Mouse (Mus musculus) left cerebral cortex, postnatal 25 days (tissue): ENCODE results near the gene Zfp219. TPM values are rescaled to one million over a fixed set of nuclear protein-coding genes. Genes with fewer than 3 reads are reported as not detected.
"Not testable (repeated sequence)": the region's sequence is repeated elsewhere in the genome, so short reads cannot be mapped to it uniquely, and the experiment has no call there.

Source experiments
- DNase-seq, 2 experiments: peaks; one replicate each; pipeline ENCODE4 v3.0.0; 2022; ENCODE audit warnings: low spot score in 2 of 2, mixed read lengths in 1 of 2
- intact Hi-C: fragments of 180-260 bp; cut with DNase I; formaldehyde crosslinking; loops from one replicate; pipeline ENCODE4 v1.15.1; 2025
- total RNA-seq, 2 experiments: library from RNA; stranded (reverse); gene quantifications; 2 replicates each; pipeline ENCODE4 v1.2.3; 2021

Gene Zfp219
- 10 to 100 TPM; 32.0 to 36.3 TPM for total RNA-seq

DNA sequence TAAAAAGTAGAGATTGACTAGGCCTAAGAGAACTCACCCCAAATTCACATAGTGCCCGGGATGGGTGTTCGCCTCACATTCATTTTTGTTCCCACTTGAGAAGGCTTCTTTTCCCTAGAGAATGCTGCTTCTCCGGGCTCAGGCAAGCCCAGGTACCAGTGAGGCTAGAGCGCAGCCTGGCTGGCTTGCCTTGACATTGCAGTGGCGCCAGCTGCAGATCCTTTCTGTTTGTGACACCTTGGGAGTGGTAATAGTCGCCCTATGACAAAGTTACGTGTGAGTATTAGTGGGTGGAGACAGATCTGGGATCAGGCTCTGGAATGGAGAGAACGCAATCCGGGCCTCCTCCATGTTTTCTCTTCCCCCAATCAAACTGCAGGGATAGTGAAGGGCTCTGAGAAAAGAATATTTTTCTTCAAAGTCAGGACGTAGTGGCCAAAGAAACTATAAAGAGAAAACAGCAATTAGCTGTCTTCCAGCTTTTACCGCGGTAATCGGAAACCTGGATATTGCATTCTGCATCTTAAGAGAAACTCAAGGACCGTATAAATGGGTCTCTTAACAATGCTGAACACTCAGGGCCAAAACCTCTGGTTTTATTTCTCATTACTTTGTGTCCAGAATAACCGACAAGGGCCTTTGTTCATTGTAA is at the start of gene Zfp219:
Gene Zfp219 (minus strand): TSS at position 248 of the 652 bp plus-strand sequence.
- peak; percentile 71 to 78 for DNase-seq
- intact Hi-C loops = loop anchor here (2.0 to 5.0 kb wide), 3 partner anchors 84 to 138 kb away; partner anchors contain the start of genes Hnrnpc and Mettl17

DNA sequence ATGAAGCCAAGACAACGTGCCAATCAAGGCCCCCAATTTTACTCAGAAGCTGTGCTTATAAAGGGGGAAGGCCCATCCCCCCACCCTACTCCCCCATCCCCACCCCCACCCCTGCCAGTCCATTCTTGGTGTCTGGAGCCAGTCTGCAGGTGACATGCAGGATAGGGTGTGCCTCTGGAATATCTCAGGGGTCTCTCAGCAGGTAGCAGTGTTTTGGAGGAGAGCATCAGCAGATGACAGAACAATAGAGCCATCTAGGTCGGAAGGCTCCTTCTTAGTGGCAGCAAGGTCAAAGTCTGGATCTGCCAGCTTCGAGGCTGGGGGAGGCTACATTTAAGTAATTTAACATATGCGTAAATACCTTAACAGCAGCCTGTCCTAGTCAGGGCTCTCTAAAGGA is 45.6 kb upstream of the Zfp219 start:
- no peak for DNase-seq
- intact Hi-C loops = no loop called here

DNA sequence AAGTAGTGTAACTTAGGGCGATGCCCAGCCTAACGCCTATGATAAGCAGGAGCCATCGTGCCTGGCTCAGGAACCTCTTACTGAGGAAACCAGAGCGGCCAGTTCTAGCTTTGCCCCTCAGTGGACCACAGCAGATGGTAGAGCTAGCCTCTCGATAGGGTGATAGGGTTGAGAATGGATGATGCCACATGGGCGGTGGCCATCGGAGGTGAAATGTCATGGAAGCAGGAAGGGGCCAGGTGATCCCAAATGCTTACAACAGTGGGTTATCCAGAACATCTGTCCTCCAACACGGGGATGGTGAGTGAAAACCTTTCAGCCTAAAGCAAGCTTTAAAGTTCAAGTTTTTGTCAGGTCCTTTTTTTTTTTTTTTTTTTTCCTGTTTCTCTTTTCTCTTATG is 41.3 kb upstream of the Zfp219 start:
- no peak for DNase-seq
- intact Hi-C loops = no loop called here

DNA sequence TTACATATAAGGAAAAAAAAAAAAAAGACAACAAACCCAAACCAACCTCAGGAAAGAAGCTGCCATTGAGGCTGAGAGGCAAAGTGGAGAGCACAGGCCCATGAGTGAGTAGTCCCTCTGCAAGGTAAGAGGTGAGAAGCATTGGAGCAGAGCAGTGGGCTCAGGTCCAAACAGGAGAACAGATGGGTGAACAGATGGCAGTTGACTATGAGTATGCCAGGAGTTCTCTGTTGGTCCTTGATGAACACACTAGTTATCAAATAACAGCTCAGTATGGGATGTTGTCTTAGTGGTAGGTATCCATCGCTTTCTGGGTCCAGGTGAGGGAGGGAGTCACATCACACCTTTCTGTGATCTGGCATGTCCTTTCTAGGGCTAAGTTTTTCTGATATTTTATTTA is 40.3 kb upstream of the Zfp219 start:
- intact Hi-C loops = no loop called here
- DNase-seq = peak in 1 of 2 experiments; percentile 26

DNA sequence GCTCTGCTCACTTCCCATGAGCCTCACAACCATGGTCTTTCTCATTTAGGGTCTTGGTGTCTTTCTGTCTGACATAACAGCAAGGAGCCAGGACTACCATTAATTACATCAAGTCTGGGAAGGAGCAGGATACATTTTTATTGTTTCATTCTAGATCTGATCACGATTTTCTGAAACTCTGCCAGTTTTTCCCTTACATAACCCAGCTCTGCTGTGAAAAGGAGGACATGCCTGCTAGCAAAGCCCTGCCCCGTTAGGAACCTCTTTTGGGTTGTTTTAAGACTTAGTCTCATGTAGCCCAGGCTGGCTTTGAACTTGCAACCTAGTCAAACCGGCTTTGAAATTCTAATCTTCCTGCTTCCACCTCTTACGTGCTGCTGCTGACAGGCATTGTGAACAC is 39.4 kb upstream of the Zfp219 start:
- intact Hi-C loops = no loop called here
- no peak for DNase-seq

DNA sequence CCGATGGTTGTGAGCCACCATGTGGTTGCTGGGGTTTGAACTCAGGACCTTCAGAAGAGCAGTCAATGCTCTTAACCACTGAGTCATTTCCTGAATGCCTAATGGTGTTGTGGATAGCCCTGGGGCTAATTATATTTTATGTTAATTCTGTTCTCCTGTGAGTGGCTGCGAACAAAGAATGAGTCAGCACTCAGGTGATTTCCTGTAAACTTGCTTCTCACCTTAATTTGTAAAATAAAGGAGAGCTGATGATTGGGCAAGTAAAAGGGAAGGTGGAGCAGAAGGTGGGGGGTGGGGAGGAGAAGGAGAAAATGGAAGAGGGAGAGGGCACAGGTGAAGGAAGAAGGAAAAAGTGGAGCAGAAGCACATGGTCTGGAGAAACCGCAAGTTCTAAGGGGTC is 32.2 kb upstream of the Zfp219 start:
- intact Hi-C loops, DNase-seq: not testable (repeated sequence)

DNA sequence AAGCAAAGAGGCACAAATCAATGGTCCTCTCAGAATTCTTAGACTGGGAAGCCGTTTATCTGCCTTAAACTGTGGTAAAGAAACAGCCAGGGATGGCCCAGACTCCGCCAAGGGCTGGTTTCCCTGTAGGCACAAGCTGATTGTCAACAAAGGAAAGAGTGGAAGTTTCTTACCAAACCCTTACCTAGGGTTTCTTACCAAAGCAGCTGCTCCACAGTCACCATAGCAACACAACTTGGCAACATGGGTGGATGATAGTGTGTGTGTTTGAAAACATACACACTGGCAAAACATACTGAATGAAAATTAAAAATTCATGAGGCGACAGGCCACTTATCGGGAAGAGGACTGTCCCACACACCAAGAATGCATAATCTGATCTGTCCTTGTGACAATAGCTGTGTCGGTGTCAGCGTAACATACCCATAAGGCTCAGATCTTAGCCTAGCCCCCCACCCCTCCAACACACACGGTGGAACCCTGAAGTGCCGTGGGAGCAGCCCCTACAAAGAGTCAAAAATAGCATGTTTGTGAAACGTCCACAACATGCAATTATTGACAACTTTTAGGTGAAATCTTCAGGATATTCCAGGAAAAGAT is 25.5 kb upstream of the Zfp219 start:
- no peak for DNase-seq
- intact Hi-C loops = no loop called here

DNA sequence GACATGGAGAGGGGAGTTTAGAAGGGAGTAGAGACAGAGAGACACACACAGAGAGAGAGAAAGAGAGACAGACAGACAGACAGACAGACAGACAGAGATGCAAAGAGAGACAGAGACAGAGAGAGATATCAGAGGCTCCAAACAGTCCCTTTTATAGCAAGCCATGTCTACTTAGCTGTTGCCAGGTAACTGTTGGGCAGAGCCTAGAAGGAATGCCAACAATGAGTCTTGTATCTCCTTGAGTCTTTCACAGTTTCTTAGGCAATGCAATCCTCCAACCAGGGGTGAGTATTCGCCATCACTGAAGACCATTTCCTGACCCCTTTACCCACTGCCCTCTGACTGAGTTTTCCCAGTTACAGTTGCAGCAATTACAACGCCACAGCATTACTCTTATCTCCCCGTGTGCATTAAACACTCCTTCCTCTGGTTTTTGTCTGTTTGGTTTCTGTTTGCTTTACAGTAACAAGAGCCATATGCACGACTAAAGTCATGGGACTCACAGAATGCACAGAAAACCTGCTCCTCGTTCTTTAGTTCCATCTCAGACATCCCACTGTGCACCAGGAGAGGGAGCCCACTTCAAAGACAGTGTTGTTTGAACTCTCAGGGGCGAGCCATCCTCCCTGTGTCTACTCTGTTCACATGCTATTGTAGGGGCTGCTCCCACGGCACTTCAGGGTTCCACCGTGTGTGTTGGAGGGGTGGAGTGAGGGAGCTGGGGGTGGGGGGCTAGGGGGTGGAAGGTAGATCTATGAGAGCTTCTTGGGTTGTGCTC is 24.6 kb upstream of the Zfp219 start:
- intact Hi-C loops = no loop called here
- DNase-seq = peak in 1 of 2 experiments; percentile 14

DNA sequence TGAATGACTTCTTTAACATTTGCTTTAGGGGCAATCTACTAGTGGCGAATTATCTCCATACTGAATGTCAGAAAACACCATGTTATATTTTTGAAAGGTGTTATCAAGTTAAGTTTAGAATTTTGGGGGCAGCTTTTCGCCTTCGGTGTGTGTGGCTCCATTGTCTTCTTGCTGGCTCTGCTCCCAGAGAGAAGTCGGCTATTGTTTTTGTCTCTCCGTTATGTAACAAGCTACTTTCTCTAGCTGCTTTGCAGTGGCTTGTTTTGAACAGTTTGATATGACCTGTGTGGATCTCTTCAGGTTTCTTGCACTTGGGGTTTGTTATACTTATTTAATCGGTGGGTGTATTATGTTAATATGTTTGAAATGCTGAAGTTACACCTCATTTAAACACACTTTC is 22.9 kb upstream of the Zfp219 start:
- DNase-seq = peak in 1 of 2 experiments; percentile 46
- intact Hi-C loops = no loop called here

DNA sequence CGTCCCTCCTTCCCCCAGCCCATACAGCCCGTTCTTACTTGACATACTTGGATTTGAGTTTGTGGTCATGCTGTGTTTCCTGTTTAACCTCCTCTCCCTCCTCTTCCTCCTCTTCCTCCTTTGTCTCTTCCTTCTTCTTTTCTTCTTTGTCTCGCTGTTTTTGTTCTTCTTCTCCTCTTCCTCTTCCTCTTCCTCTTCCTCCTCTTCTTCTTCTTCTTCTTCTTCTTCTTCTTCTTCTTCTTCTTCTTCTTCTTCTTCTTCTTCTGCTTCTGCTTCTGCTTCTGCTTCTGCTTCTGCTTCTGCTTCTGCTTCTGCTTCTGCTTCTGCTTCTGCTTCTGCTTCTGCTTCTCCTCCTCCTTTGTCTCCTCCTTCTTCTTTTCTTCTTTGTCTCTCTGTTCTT is 21.8 kb upstream of the Zfp219 start, which contains the start of gene Olfr221:
Gene Olfr221 (minus strand): TSS at position 101 of the 400 bp plus-strand sequence.
- DNase-seq, intact Hi-C loops: not testable (repeated sequence)

DNA sequence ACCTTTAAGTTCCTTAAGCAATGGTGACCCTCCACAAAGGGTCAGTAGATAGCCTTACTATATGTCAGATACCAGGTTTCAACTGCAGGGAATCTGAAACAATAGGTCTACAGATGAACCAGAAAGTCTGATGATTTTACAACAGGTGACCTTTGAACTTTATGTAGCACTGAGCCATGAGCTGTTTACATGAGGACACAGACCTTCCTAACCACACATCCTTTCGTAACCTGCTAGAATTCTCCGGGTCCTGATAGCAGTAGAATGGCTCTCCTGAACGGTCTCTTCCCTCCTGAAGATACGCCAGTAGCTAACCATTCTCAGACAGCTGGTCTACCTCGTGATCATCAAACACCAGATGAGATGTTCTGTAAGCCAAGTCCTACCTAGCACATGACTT is 18.8 kb upstream of the Zfp219 start:
- intact Hi-C loops = no loop called here
- DNase-seq = no peak

DNA sequence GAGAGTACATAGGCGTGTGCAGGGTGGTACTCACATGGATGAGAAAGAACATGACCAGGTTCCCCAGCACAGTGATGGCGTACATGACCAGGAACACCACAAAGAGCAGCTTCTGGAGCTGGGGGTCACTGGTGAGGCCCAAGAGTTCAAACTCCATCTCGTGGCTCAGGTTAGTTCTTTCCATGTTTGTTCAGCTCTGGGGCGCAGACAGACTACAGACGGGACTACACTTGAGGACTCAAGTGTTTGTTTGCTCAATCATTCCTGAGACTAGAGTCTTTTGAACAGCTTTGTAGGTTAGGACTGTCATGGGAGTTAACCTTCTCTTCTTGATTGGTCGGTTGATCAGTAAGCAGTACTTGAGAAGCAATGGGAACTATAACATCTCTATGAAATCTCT is 15.4 kb upstream of the Zfp219 start:
- intact Hi-C loops = no loop called here
- DNase-seq = no peak

DNA sequence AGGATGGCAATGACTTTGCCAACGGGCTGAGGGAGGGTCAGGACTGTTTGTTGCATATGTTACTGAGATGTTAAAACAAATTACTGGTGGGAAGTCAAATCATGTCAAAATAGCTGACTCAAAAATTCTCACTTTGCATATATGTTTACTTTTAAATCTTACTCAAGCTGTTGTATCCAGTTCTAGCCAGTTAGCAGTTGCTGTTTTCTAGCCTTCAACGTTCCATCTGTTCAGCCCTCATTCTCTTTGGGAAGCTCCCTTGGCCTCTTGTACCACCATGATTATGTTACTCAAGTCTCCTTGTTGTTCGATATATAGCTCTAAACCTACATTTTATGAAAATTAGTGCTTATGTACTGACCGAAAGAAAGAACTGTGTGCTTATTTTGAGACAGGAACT is 5.8 kb upstream of the Zfp219 start:
- intact Hi-C loops = no loop called here
- no peak for DNase-seq

DNA sequence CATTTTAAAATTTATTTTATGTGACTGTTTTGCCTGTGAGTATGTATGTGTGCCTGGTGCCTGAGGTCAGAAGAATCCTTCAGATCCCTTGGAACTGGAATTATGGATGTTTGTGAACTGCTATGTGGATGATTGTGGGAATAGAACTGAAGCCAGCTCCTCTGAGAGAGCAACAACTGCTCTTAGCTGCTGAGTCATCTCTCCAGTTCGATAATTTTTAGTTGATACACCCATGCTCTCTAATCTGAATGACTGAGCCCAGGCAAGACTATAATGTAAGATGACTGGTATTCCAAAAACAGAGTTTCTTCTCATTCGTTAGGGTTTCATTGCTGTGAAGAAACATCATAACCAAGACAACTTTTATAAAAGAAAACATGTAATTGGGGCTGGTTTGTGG is 3.6 kb upstream of the Zfp219 start:
- DNase-seq = no peak
- intact Hi-C loops = loop anchor here (5.0 kb wide), 2 partner anchors 122 to 142 kb away; partner anchors contain the start of gene Mettl17

DNA sequence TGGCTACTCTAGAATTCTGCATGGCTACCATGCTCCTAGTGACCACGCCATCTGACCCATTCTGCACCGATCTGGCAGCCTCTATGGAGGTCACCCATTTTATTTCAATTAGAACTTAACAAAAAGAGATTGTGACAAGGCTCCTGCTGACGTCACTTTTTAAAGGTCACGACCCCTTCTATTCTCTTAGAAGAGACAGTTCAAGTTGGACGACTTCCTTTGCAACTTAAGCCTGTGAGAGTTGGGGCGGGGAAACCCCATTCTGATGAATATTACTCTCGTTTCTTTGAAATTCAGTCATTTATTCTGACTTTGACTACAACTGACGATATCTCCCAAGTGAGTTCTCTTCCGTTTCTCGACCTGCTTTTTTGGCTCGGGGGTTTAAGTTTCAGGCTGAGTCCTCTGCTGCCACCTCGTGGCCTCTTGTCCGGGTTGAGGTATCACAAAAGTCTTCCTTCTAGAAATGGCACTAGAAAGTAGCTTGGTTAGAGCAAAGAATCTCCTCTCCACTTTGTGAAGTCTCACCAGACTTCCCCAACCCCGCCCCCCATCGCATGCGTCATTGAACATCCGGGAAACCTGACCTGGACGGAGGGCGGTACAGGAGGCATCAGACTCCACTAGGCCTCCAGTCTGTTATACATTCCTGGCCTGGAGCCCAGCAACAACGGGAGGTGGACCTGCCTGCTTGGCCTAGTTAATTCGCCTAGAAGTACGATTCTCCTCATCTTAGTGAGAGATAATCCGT is 2.4 kb upstream of the Zfp219 start:
- DNase-seq = peak; percentile 78 to 86
- intact Hi-C loops = loop anchor here (5.0 kb wide), 2 partner anchors 121 to 141 kb away; partner anchors contain the start of gene Mettl17

DNA sequence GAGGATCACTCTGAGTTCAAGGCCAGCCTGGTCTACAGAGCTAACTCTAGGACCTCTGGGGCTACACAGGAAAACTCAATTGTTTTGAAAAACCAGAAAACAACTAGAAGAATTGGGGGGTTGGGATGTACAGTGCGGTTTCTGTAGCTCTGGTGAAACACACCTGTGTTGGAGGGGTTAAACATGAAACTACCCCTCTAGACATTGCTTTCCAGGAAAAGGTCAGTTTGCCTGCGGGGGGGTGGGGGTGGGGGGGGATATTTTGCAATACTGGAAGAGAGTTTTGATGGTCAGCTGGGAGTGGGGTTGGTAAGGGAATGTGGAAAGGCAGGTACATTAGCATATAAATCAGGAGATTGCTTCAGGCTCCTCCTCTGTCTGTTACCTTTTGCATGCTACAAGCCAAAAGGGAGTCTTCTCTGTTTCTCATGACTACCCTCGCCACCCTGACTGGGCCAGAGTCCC is 1.7 kb upstream of the Zfp219 start:
- DNase-seq = no peak
- intact Hi-C loops = loop anchor here (5.0 kb wide), 2 partner anchors 120 to 140 kb away; partner anchors contain the start of gene Mettl17

DNA sequence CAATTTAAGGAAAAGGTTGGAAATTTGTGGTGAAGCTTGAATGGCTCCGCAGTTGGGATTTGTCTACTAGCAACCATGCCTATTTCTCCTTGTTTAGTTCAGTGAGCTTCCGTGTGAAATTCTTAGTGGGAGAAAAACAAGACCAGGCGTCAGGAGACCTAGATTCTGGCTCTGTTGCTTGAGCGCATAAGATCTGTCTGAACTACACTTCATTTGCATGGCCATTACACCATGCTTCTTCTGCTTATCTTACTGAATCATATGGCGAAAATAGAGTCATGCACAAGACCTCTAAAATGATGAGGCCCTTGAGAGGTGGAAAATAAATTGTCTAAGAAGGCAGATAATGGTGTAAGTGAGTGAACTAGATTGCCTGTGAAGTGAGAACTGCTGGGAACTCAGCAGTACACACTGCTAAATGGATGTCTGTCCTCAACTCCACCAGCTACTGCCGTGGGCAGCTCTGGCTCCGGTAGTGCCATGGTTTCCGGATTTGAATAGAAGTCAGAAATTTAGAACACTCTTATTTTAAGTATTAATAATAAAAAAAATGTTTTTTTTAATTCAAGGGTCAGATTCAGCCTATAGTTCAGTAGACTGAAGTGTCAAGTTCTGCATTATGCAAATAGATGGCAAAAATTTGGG is 1.2 kb upstream of the Zfp219 start:
- intact Hi-C loops = loop anchor here (2.0 to 5.0 kb wide), 3 partner anchors 83 to 139 kb away; partner anchors contain the start of genes Hnrnpc and Mettl17
- DNase-seq = no peak

DNA sequence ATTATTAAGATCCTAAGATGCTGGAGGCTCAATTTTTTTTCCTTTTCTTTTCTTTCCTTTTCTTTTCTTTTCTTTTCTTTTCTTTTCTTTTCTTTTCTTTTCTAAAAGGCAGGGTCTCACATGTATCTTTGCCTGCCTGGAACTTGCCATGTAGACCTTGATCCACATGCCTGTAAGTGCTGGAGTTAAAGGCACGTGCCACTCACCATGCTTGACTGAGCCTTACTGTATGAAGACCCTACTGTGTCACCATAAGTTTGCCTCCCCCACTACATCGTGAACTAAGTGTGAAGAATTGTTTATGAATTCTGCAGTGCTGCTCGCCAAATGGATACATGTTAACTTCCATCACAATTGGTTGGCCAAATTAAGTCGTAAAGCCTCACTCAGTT is 601 bp upstream of the Zfp219 start:
- no peak for DNase-seq
- intact Hi-C loops = loop anchor here (2.0 to 5.0 kb wide), 3 partner anchors 84 to 139 kb away; partner anchors contain the start of genes Hnrnpc and Mettl17
